Mouse (Mus musculus) brain, embryonic 14.5 days (tissue): ENCODE measurements around the gene Ptbp1.

ENCODE experiments used
- CTCF ChIP-seq: fragments of 200-500 bp; IDR thresholded peaks from 2 replicates; pipeline ENCODE4 v1.5.1; 2012; ENCODE audit warnings: inconsistent platforms, mild to moderate bottlenecking, moderate library complexity, borderline replicate concordance; ENCODE audit not compliant: insufficient read depth, insufficient read length; ENCODE audit errors: extremely low read depth
- POLR2A ChIP-seq: fragments of 200-500 bp; IDR thresholded peaks from 2 replicates; pipeline ENCODE4 v1.6.1; 2012; ENCODE audit warnings: mild to moderate bottlenecking, inconsistent platforms, borderline replicate concordance; ENCODE audit not compliant: poor library complexity, insufficient read depth, insufficient read length, severe bottlenecking; ENCODE audit errors: extremely low read depth

- TF ChIP-seq CTCF (peak; percentile 98), POLR2A (no peak)
Measured at GRCm38 (mm10) chr10:79834769-79835398, 19.3 kb upstream of the Ptbp1 start.
